Mouse (Mus musculus): ENCODE data around the gene Fam120b. TPM values are rescaled to one million over a fixed set of nuclear protein-coding genes. Genes with fewer than 3 reads are reported as not detected.

The Fam120b gene
- 4.9 and 5.2 TPM in 2 replicates for polyA plus RNA-seq (2012; rRNA removed)

GRCm38 (mm10) chr17:15395997-15396675 is at the start of gene Fam120b:
Fam120b (plus strand) TSS chr17:15396202.

DNA sequence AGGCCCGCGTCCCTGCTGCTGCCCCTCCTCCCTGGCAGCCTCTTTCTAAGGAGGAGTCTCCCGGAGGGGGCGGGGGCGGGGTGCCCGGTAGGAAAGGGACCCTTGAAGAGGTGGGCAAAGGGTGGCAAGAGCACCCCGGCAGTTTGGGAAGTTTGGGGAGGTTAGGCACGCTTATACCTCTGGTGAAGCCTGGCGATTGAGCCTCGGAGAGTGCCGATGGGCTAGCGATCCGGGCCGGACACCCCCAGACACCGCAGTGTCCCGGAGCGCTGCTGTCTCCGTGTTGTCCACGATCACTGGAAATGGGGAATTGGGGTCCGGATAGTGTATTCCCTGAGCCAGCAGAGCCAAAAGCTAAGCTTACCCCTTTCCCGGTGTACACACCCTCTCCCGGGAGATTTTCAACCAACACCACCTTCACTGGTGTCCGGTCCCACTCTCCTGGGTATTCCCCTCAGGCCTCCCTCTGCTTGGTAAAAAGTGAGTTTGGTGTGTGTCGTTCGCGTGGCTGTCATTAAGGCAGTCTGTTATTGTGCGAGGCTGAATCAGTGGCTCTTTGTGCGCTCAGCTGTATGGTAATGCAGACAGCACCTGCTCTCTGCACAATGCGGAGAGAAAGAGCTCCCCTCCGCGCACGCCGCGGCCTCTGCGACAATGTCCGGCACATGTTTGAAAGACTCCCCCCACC is 19.4 kb upstream of the Fam120b start, which contains the start of gene Dll1:
TSS of gene Dll1 (minus strand) at position 379 of the 688 bp plus-strand sequence.

Other genes starting within 250 kb of the Fam120b start
- gene Dll1, start 19.3 kb upstream of the Fam120b start, polyA plus RNA-seq (2012; rRNA removed): 1.4 and 1.8 TPM in 2 replicates
- 70.0 and 90.4 TPM in 2 replicates for gene Psmb1, start 103.5 kb downstream of the Fam120b start, polyA plus RNA-seq (2012; rRNA removed)
- 17.0 and 19.9 TPM in 2 replicates for gene Tbp, start 103.7 kb downstream of the Fam120b start, polyA plus RNA-seq (2012; rRNA removed)
- gene Pdcd2, start 131.1 kb downstream of the Fam120b start, polyA plus RNA-seq (2012; rRNA removed): 10.7 and 11.3 TPM in 2 replicates
- 1.9 and 2.2 TPM in 2 replicates for gene Prdm9, start 168.2 kb downstream of the Fam120b start, polyA plus RNA-seq (2012; rRNA removed)